Mouse (Mus musculus) embryonic facial prominence, embryonic 13.5 days (tissue): ENCODE data around the gene Dcun1d2. TPM values are rescaled to one million over a fixed set of nuclear protein-coding genes. Genes with fewer than 3 reads are reported as not detected.

Experiments used
- ATAC-seq: fragments of 200-750 bp; cut with Nextera tagmentation; 2 replicates; pipeline ENCODE4 v1.8.0; 2017; ENCODE audit warnings: low read depth; ENCODE audit not compliant: insufficient number of reproducible peaks, insufficient read depth, low FRiP score, low TSS enrichment
- H3K27ac ChIP-seq: fragments of 300-500 bp; sonication (generic); 2 replicates; pipeline ENCODE4 v1.5.1; 2015; ENCODE audit warnings: moderate library complexity, mild to moderate bottlenecking, inconsistent platforms
- H3K27me3 ChIP-seq: fragments of 300-500 bp; sonication (generic); 2 replicates; pipeline ENCODE4 v1.6.1; 2015; ENCODE audit warnings: mild to moderate bottlenecking, inconsistent platforms
- H3K36me3 ChIP-seq: fragments of 300-500 bp; sonication (generic); 2 replicates; pipeline ENCODE4 v1.6.1; 2015; ENCODE audit warnings: mild to moderate bottlenecking, inconsistent platforms
- H3K4me1 ChIP-seq: fragments of 300-500 bp; sonication (generic); 2 replicates; pipeline ENCODE4 v1.6.1; 2015; ENCODE audit warnings: inconsistent platforms
- H3K4me2 ChIP-seq: fragments of 300-500 bp; sonication (generic); 2 replicates; pipeline ENCODE4 v1.6.1; 2015; ENCODE audit warnings: moderate library complexity, mild to moderate bottlenecking, inconsistent platforms
- H3K4me3 ChIP-seq: fragments of 300-500 bp; sonication (generic); 2 replicates; pipeline ENCODE4 v1.5.1; 2015; ENCODE audit warnings: mild to moderate bottlenecking, inconsistent platforms
- H3K9ac ChIP-seq: fragments of 300-500 bp; sonication (generic); 2 replicates; pipeline ENCODE4 v1.6.1; 2015; ENCODE audit warnings: mild to moderate bottlenecking, inconsistent platforms
- H3K9me3 ChIP-seq: fragments of 300-500 bp; sonication (generic); 2 replicates; pipeline ENCODE4 v1.6.1; 2016; ENCODE audit warnings: inconsistent platforms
- WGBS: fragments of 180-500 bp; shearing (Covaris S2); methylation state at CpG from one replicate; pipeline ENCODE4 v1.1.7; 2015; ENCODE audit warnings: mixed read lengths; 5-methylcytosine and 5-hydroxymethylcytosine counted together
- polyA plus RNA-seq: library from polyadenylated mRNA; unstranded; fragments of >200 nt; fragmentation: Nextera tagmentation; extraction: Ambion mirVana; gene quantifications from 2 replicates; pipeline ENCODE4 v1.2.1, GENCODE M21; 2015

Gene Dcun1d2
- polyA plus RNA-seq, 1 experiment from 2014 or later = 33.4 TPM

DNA sequence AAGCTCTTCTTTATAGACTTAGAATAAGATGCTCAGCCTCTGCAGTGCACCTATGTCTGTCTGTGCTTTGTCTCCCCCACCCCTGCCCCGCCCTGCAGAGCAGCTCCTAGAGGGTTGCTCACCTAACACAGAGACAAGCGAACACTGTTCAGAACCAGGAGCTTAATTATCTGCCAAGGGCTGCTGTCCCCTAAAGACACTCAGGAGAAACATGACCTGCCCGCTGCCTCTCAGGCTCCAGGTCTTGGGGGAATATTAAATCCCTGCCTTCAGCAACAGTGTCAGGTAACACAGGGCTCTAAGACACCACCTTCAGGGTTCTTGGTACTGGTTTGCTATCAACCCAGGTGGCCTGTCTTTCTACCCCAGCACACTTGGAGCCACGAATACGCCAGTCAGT, 34.5 kb downstream of the Dcun1d2 start:
- Histone ChIP-seq H3K27ac (no peak overlapping the region), H3K27me3 (no peaks in the 10 kb centered on the region), H3K4me2 (no peak overlapping the region), H3K4me3 (no peak overlapping the region), H3K36me3 (peaks cover 25% of the 10 kb centered on the region), H3K4me1 (peaks cover 7% of the 10 kb centered on the region), H3K9me3 (no peaks in the 10 kb centered on the region), H3K9ac (no peak overlapping the region)
- ATAC-seq = no peak
- 58% methylated on average over 5 of the region's 5 CpGs for WGBS

GRCm38 (mm10) chr8:13252837-13253236, 35.1 kb downstream of the Dcun1d2 start:
- H3K27me3 ChIP-seq = no peaks in the 10 kb centered on the region
- H3K4me3 ChIP-seq = no peak overlapping the region
- WGBS = 87% methylated on average over 13 of the region's 13 CpGs
- ATAC-seq = no peak
- H3K36me3 ChIP-seq = peaks cover 21% of the 10 kb centered on the region
- H3K9ac ChIP-seq = no peak overlapping the region
- no peak overlapping the region for H3K27ac ChIP-seq
- H3K4me1 ChIP-seq = peaks cover 7% of the 10 kb centered on the region
- no peaks in the 10 kb centered on the region for H3K9me3 ChIP-seq
- no peak overlapping the region for H3K4me2 ChIP-seq

GRCm38 (mm10) chr8:13244343-13244880, 43.5 kb downstream of the Dcun1d2 start:
- no peaks in the 10 kb centered on the region for H3K4me1 ChIP-seq
- H3K4me2 ChIP-seq = no peak overlapping the region
- H3K27me3 ChIP-seq = peaks cover 6% of the 10 kb centered on the region; the same call in 1 of the 2 replicates
- H3K27ac ChIP-seq = no peak overlapping the region
- H3K9me3 ChIP-seq = no peaks in the 10 kb centered on the region
- 87% methylated on average over 11 of the region's 11 CpGs for whole genome bisulfite sequencing
- no peaks in the 10 kb centered on the region for H3K36me3 ChIP-seq
- no peak overlapping the region for H3K9ac ChIP-seq
- no peak for ATAC-seq
- H3K4me3 ChIP-seq = no peak overlapping the region

GRCm38 (mm10) chr8:13242985-13243870, 44.7 kb downstream of the Dcun1d2 start:
- Histone ChIP-seq H3K4me1 (no peaks in the 10 kb centered on the region), H3K27ac (no peak overlapping the region), H3K36me3 (no peaks in the 10 kb centered on the region), H3K4me2 (no peak overlapping the region), H3K4me3 (no peak overlapping the region), H3K9ac (no peak overlapping the region), H3K9me3 (no peaks in the 10 kb centered on the region), H3K27me3 (peaks cover 6% of the 10 kb centered on the region; the same call in 1 of the 2 replicates)
- 76% methylated on average over 10 of the region's 10 CpGs for WGBS
- no peak for ATAC-seq

- H3K27ac ChIP-seq = no peak overlapping the region
- H3K9me3 ChIP-seq = no peaks in the 10 kb centered on the region
- H3K4me2 ChIP-seq = no peak overlapping the region
- peaks cover 3% of the 10 kb centered on the region; the same call in 1 of the 2 replicates for H3K27me3 ChIP-seq
- H3K4me3 ChIP-seq = no peak overlapping the region
- H3K4me1 ChIP-seq = no peaks in the 10 kb centered on the region
- 85% methylated on average over 7 of the region's 7 CpGs for WGBS
- H3K9ac ChIP-seq = no peak overlapping the region
- no peak for ATAC-seq
- H3K36me3 ChIP-seq = no peaks in the 10 kb centered on the region
Measured at GRCm38 (mm10) chr8:13240691-13241090, 47.2 kb downstream of the Dcun1d2 start.

DNA sequence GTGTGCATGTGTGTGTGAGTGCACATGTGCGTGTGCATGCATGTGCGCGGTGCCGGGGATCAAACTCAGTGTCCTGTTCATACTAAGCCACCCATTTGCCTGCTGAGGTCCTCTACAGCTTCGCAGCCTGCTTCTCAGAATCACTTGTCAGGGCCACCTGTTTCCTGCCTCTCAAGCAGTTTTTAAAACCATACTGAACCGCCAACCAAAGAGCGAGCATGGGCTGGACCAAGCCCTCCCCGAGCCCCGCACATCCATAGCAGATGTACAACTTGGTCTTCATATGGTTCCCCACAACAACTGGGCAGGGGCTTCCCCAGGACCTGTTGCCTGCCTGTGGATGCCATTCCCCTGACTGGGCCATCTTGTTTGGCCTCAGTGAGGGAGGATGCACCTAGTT, 47.9 kb downstream of the Dcun1d2 start:
- no peaks in the 10 kb centered on the region for H3K36me3 ChIP-seq
- no peak for ATAC-seq
- H3K27me3 ChIP-seq = no peaks in the 10 kb centered on the region
- H3K4me1 ChIP-seq = no peaks in the 10 kb centered on the region
- no peak overlapping the region for H3K27ac ChIP-seq
- 91% methylated on average over 9 of the region's 9 CpGs for WGBS
- H3K4me3 ChIP-seq = no peak overlapping the region
- no peaks in the 10 kb centered on the region for H3K9me3 ChIP-seq
- no peak overlapping the region for H3K9ac ChIP-seq
- no peak overlapping the region for H3K4me2 ChIP-seq

GRCm38 (mm10) chr8:13234803-13235202, 53.1 kb downstream of the Dcun1d2 start:
- Histone ChIP-seq H3K27ac (no peak overlapping the region), H3K4me1 (no peaks in the 10 kb centered on the region), H3K27me3 (peaks cover 5% of the 10 kb centered on the region; the same call in 1 of the 2 replicates), H3K4me3 (no peak overlapping the region), H3K4me2 (no peak overlapping the region), H3K9me3 (no peaks in the 10 kb centered on the region), H3K36me3 (no peaks in the 10 kb centered on the region), H3K9ac (no peak overlapping the region)
- ATAC-seq = no peak
- WGBS = 90% methylated on average over 13 of the region's 13 CpGs

GRCm38 (mm10) chr8:13230471-13230870, 57.5 kb downstream of the Dcun1d2 start:
- 85% methylated on average over 4 of the region's 4 CpGs for WGBS
- no peak for ATAC-seq
- Histone ChIP-seq H3K9ac (no peak overlapping the region), H3K4me3 (no peak overlapping the region), H3K9me3 (no peaks in the 10 kb centered on the region), H3K4me2 (no peak overlapping the region), H3K4me1 (peaks cover 10% of the 10 kb centered on the region), H3K27ac (no peak overlapping the region), H3K36me3 (no peaks in the 10 kb centered on the region), H3K27me3 (peaks cover 5% of the 10 kb centered on the region; the same call in 1 of the 2 replicates)

DNA sequence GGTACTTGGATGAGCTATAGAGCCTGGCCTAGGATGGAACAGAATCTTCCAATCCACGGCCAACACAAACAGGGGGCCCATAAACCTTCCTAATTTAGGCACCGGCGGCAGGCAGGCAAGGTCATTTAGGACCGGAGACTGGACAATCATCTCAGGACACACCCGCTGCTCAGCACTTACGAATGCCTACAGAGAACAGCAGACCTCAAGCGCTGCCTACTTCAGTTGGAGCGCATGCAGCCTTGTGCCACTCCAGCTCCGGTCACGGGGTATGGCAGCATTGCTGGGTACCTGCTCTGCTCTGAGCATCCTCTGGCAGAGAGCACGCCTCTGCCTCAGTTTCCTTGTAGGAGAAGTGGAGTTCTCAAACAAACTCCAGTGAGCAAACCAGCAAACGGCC, 58.1 kb downstream of the Dcun1d2 start:
- H3K36me3 ChIP-seq = no peaks in the 10 kb centered on the region
- no peak overlapping the region for H3K4me2 ChIP-seq
- no peak overlapping the region for H3K9ac ChIP-seq
- 92% methylated on average over 12 of the region's 12 CpGs for WGBS
- H3K27me3 ChIP-seq = peaks cover 5% of the 10 kb centered on the region; the same call in 1 of the 2 replicates
- H3K4me1 ChIP-seq = peaks cover 10% of the 10 kb centered on the region
- no peak overlapping the region for H3K4me3 ChIP-seq
- H3K9me3 ChIP-seq = no peaks in the 10 kb centered on the region
- no peak overlapping the region for H3K27ac ChIP-seq
- no peak for ATAC-seq

GRCm38 (mm10) chr8:13228923-13229610, 58.9 kb downstream of the Dcun1d2 start:
- H3K9ac ChIP-seq = no peak overlapping the region
- H3K27ac ChIP-seq = no peak overlapping the region
- H3K4me1 ChIP-seq = peaks cover 10% of the 10 kb centered on the region
- H3K4me2 ChIP-seq = no peak overlapping the region
- 43% methylated on average over 9 of the region's 9 CpGs for WGBS
- H3K36me3 ChIP-seq = no peaks in the 10 kb centered on the region
- H3K9me3 ChIP-seq = no peaks in the 10 kb centered on the region
- peaks cover 6% of the 10 kb centered on the region; the same call in 1 of the 2 replicates for H3K27me3 ChIP-seq
- no peak for ATAC-seq
- H3K4me3 ChIP-seq = no peak overlapping the region

DNA sequence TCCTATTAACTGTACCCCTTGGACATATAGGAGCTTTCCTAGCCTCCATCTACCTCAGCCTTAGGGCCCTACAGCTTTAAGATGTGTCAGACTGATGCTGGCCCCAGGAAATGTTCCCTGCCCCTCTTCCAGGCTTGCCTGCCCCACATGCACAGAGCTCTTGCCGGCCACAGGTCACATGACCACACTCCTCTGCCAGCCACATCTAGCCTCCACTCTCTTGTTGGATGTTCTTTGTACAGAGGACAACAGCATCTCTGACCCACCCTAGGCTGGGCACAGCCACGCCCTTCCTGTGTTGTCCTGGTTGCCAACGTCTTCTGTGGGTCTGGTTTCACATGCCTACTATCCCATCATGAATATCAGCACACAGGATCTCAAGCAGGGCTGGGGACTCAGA, 60.7 kb downstream of the Dcun1d2 start:
- ATAC-seq = no peak

More for the DNA sequence above, 60.7 kb downstream of the Dcun1d2 start:
- Histone ChIP-seq H3K4me3 (no peak overlapping the region), H3K9me3 (no peaks in the 10 kb centered on the region), H3K4me1 (peaks cover 10% of the 10 kb centered on the region), H3K9ac (no peak overlapping the region), H3K27me3 (peaks cover 4% of the 10 kb centered on the region; the same call in 1 of the 2 replicates), H3K36me3 (no peaks in the 10 kb centered on the region), H3K4me2 (no peak overlapping the region), H3K27ac (no peak overlapping the region)
- WGBS = 63% methylated on average over 3 of the region's 3 CpGs
